19 mouse cellular contexts compared by ENCODE assay signal in the genomic region with DNA sequence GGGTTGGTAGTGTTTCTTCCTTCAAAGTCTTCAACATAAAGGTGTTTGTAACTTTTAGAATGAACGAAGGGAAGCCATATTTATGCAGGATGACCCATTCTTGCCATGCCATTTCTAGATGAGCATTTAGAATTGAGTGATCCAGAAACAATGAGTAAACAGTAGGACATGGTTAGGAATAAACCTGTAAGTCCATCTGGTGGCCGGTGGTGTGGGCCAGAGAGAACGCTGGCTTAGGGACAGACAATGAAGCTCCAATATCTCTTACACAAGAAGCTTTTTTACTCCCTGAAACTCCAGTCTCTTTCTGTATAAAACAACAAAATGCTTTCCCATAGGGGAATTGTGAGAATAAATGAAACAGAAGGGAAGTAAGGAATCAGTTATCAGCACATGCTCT.
DNase-seq lines count a peak whose midpoint lies in the region; ATAC-seq lines count a peak whose summit lies in the region.
"Had no signal": no experiment of that assay in that cellular context is flagged by ENCODE, and none has a peak within 500 bp of the region (broad histone marks: within the 10 kb centered on the region; RNA-seq: fewer than 3 reads in every experiment).

No protein-coding gene starts in this region.

- intact Hi-C loops in heart, postnatal 10 days (cut with DNase I) = no loop called here
- intact Hi-C loops in left cerebral cortex, postnatal 4 days (cut with DNase I) = no loop called here

- DNase-seq in heart, adult 11 months = peak; percentile 17
- DNase-seq in heart, postnatal 10 days = no peak
- DNase-seq in cerebellum, adult 18-20 months = peak; percentile 42 to 59
- peak; percentile 74 for DNase-seq in cerebellum, adult 9-10 months
- DNase-seq in right cerebral cortex, adult 2 months (ENCODE audit: low spot score in 2 of 2) = no peak
- no peak for DNase-seq in left cerebral cortex, postnatal 4 days
- DNase-seq: adrenal gland, adult 2 months; adrenal gland, postnatal 14 days; B cell, adult 2 months; forebrain, postnatal 0 days; gastrocnemius, adult 2 months; gastrocnemius, postnatal 25 days; heart, adult 2 months; kidney, adult 11 months; kidney, adult 8-10 months had no signal

- ATAC-seq in inflammation-experienced regulatory T-cells, adult 6 months = no peak
- ATAC-seq: forebrain, embryonic 14.5 days; forebrain, postnatal 0 days; intestine, embryonic 15.5 days; Patski had no signal

Comparison
In these comparisons a context has a peak if more than half of its experiments do, and no peak if none do; other contexts are left out.
1. DNase-seq: peak in heart, adult 11 months (single experiment), cerebellum, adult 18-20 months (2 of 2) and cerebellum, adult 9-10 months (single experiment); none in heart, postnatal 10 days (0 of 2), right cerebral cortex, adult 2 months (0 of 2) and left cerebral cortex, postnatal 4 days (single experiment).